Mouse (Mus musculus) MEL (cell line): ENCODE results near the gene Cnot11. TPM values are rescaled to one million over a fixed set of nuclear protein-coding genes. Genes with fewer than 3 reads are reported as not detected.
A peak's percentile ranks its signal among the peaks of the same experiment; 100 is the strongest.

Source experiments
- DNase-seq: peaks from one replicate; pipeline ENCODE4 v3.0.0; 2011; ENCODE audit warnings: low read depth, low spot score
- H3K27ac ChIP-seq: 2 replicates; pipeline ENCODE4 v1.5.1; 2012; ENCODE audit warnings: low read depth, mild to moderate bottlenecking, control low read depth, low read length, moderate library complexity; ENCODE audit not compliant: control insufficient read depth
- H3K27me3 ChIP-seq, 2 experiments: fragments of 150-350 bp in 1 of 2; sonication (generic) in 1 of 2; 2 replicates each; pipeline ENCODE4 v1.6.1; 2012; ENCODE audit warnings: low read length in 2 of 2, mild to moderate bottlenecking in 2 of 2, improper control_type of control experiment in 1 of 2, moderate library complexity in 1 of 2; ENCODE audit not compliant: insufficient read depth in 2 of 2, control insufficient read depth in 1 of 2
- H3K36me3 ChIP-seq, 2 experiments: 2 replicates each; pipeline ENCODE4 v1.6.1; 2012 to 2014; ENCODE audit warnings: low read length in 2 of 2, improper control_type of control experiment in 1 of 2, inconsistent platforms in 1 of 2, mild to moderate bottlenecking in 1 of 2; ENCODE audit not compliant: insufficient read depth in 2 of 2, control insufficient read depth in 1 of 2
- H3K4me1 ChIP-seq, 2 experiments: fragments of 150-350 bp in 1 of 2; sonication (generic) in 1 of 2; 2 replicates each; pipeline ENCODE4 v1.6.1; 2012; ENCODE audit warnings: low read length in 2 of 2, improper control_type of control experiment in 1 of 2, mild to moderate bottlenecking in 1 of 2; ENCODE audit not compliant: insufficient read depth in 2 of 2, control insufficient read depth in 1 of 2
- H3K4me3 ChIP-seq, 2 experiments: fragments of 150-350 bp in 1 of 2; sonication (generic) in 1 of 2; 2 replicates each; pipeline ENCODE4 v1.5.1; 2012; ENCODE audit warnings: low read depth in 2 of 2, low read length in 2 of 2, mild to moderate bottlenecking in 2 of 2, moderate library complexity in 2 of 2, control low read depth in 1 of 2, improper control_type of control experiment in 1 of 2; ENCODE audit not compliant: control insufficient read depth in 1 of 2, insufficient read depth in 1 of 2
- H3K79me2 ChIP-seq: 2 replicates; pipeline ENCODE4 v1.6.1; 2012; ENCODE audit warnings: mild to moderate bottlenecking, low read length, moderate library complexity; ENCODE audit not compliant: control insufficient read depth, poor library complexity, insufficient read depth
- H3K9ac ChIP-seq: 2 replicates; pipeline ENCODE4 v1.6.1; 2012; ENCODE audit warnings: low read depth, mild to moderate bottlenecking, control low read depth, low read length, moderate library complexity; ENCODE audit not compliant: control insufficient read depth, poor library complexity, severe bottlenecking
- H3K9me3 ChIP-seq: fragments of 150-350 bp; sonication (generic); replicated peaks from 2 replicates; pipeline ENCODE4 v1.6.1; 2012; ENCODE audit warnings: mild to moderate bottlenecking, low read length, improper control_type of control experiment, moderate library complexity; ENCODE audit not compliant: insufficient read depth
- CHD2 ChIP-seq: IDR thresholded peaks from 2 replicates; pipeline ENCODE4 v1.6.1; 2011; ENCODE audit warnings: low read length, improper control_type of control experiment
- CTCF ChIP-seq, 3 experiments: IDR thresholded peaks in 2 of 3; conservative IDR thresholded peaks in 1 of 3; 2 replicates each; pipeline ENCODE4 v1.5.1; 2011 to 2012; ENCODE audit warnings: low read length in 3 of 3, low read depth in 2 of 3, mild to moderate bottlenecking in 2 of 3, improper control_type of control experiment in 1 of 3, inconsistent platforms in 1 of 3, mixed read lengths in 1 of 3, moderate library complexity in 1 of 3; ENCODE audit not compliant: control insufficient read depth in 1 of 3, insufficient read depth in 1 of 3, poor library complexity in 1 of 3, severe bottlenecking in 1 of 3
- E2F4 ChIP-seq: IDR thresholded peaks from 2 replicates; pipeline ENCODE4 v1.6.1; 2011; ENCODE audit warnings: low read depth, low read length, improper control_type of control experiment, borderline replicate concordance
- ELF1 ChIP-seq: IDR thresholded peaks from 2 replicates; pipeline ENCODE4 v1.6.1; 2014; ENCODE audit warnings: low read depth, mild to moderate bottlenecking, inconsistent platforms, low read length, improper control_type of control experiment, moderate library complexity
- EP300 ChIP-seq, 2 experiments: IDR thresholded peaks; 2 replicates each; pipeline ENCODE4 v1.6.1; 2011; ENCODE audit warnings: improper control_type of control experiment in 2 of 2, low read length in 2 of 2, low read depth in 1 of 2, mild to moderate bottlenecking in 1 of 2
- ETS1 ChIP-seq: IDR thresholded peaks from 2 replicates; pipeline ENCODE4 v1.6.1; 2012; ENCODE audit warnings: low read depth, mild to moderate bottlenecking, inconsistent platforms, low read length, improper control_type of control experiment, moderate library complexity
- GABPA ChIP-seq: IDR thresholded peaks from 2 replicates; pipeline ENCODE4 v1.6.1; 2012; ENCODE audit warnings: low read depth, mild to moderate bottlenecking, inconsistent platforms, low read length, improper control_type of control experiment, moderate library complexity
- MAFK ChIP-seq: IDR thresholded peaks from 2 replicates; pipeline ENCODE4 v1.6.1; 2011; ENCODE audit warnings: low read depth, mild to moderate bottlenecking, low read length, improper control_type of control experiment, borderline replicate concordance
- MAX ChIP-seq: IDR thresholded peaks from 2 replicates; pipeline ENCODE4 v1.6.1; 2011; ENCODE audit warnings: low read length, improper control_type of control experiment
- MXI1 ChIP-seq: IDR thresholded peaks from 2 replicates; pipeline ENCODE4 v1.6.1; 2011; ENCODE audit warnings: mild to moderate bottlenecking, low read depth, low read length, improper control_type of control experiment
- MYB ChIP-seq: IDR thresholded peaks from 2 replicates; pipeline ENCODE4 v1.6.1; 2011; ENCODE audit warnings: mild to moderate bottlenecking, low read depth, low read length, improper control_type of control experiment
- MYC ChIP-seq: IDR thresholded peaks from 2 replicates; pipeline ENCODE4 v1.6.1; 2011; ENCODE audit warnings: low read depth, mild to moderate bottlenecking, low read length, improper control_type of control experiment, moderate library complexity
- NELFE ChIP-seq: IDR thresholded peaks from 2 replicates; pipeline ENCODE4 v1.6.1; 2011; ENCODE audit warnings: low read depth, low read length, improper control_type of control experiment
- NRF1 ChIP-seq: IDR thresholded peaks from 2 replicates; pipeline ENCODE4 v1.6.1; 2014; ENCODE audit warnings: low read depth, mild to moderate bottlenecking, inconsistent platforms, low read length, improper control_type of control experiment, moderate library complexity; ENCODE audit not compliant: poor library complexity, insufficient read depth, severe bottlenecking
- POLR2AphosphoS5 ChIP-seq: IDR thresholded peaks from 2 replicates; pipeline ENCODE4 v1.6.1; 2012; ENCODE audit warnings: low read depth, borderline replicate concordance, mild to moderate bottlenecking, inconsistent platforms, low read length, moderate library complexity, mixed read lengths
- RAD21 ChIP-seq: IDR thresholded peaks from 2 replicates; pipeline ENCODE4 v1.6.1; 2011; ENCODE audit warnings: mild to moderate bottlenecking, low read depth, low read length, improper control_type of control experiment
- SIN3A ChIP-seq: IDR thresholded peaks from 2 replicates; pipeline ENCODE4 v1.6.1; 2012; ENCODE audit warnings: low read length, improper control_type of control experiment, inconsistent platforms
- SMC3 ChIP-seq: IDR thresholded peaks from 2 replicates; pipeline ENCODE4 v1.6.1; 2011; ENCODE audit warnings: low read depth, low read length, improper control_type of control experiment
- TAL1 ChIP-seq: IDR thresholded peaks from 2 replicates; pipeline ENCODE4 v1.6.1; 2012; ENCODE audit warnings: mild to moderate bottlenecking, inconsistent platforms, low read length, moderate library complexity, mixed read lengths
- TCF12 ChIP-seq: IDR thresholded peaks from 2 replicates; pipeline ENCODE4 v1.6.1; 2014; ENCODE audit warnings: low read depth, mild to moderate bottlenecking, inconsistent platforms, low read length, improper control_type of control experiment, moderate library complexity
- UBTF ChIP-seq: IDR thresholded peaks from 2 replicates; pipeline ENCODE4 v1.6.1; 2012; ENCODE audit warnings: low read depth, mild to moderate bottlenecking, inconsistent platforms, low read length, improper control_type of control experiment, moderate library complexity, borderline replicate concordance; ENCODE audit not compliant: insufficient read depth
- USF1 ChIP-seq: IDR thresholded peaks from 2 replicates; pipeline ENCODE4 v1.6.1; 2014; ENCODE audit warnings: low read depth, mild to moderate bottlenecking, inconsistent platforms, low read length, improper control_type of control experiment, moderate library complexity
- ZC3H11A ChIP-seq: IDR thresholded peaks from 2 replicates; pipeline ENCODE4 v1.6.1; 2012; ENCODE audit warnings: low read depth, mild to moderate bottlenecking, inconsistent platforms, low read length, improper control_type of control experiment
- ZKSCAN1 ChIP-seq: IDR thresholded peaks from 2 replicates; pipeline ENCODE4 v1.6.1; 2012; ENCODE audit warnings: low read depth, mild to moderate bottlenecking, inconsistent platforms, low read length, improper control_type of control experiment, moderate library complexity
- ZNF384 ChIP-seq: IDR thresholded peaks from 2 replicates; pipeline ENCODE4 v1.6.1; 2012; ENCODE audit warnings: low read depth, mild to moderate bottlenecking, inconsistent platforms, low read length, improper control_type of control experiment
- polyA plus RNA-seq, 2 experiments: library from polyadenylated mRNA; stranded (reverse) in 1 of 2; unstranded in 1 of 2; fragments of >175 nt in 1 of 2; fragments of >200 nt in 1 of 2; gene quantifications; 2 replicates each; pipeline versions ENCODE4 v1.2.1 to v1.2.4; 2012; ENCODE audit warnings: low replicate concordance in 2 of 2, low read depth in 1 of 2; ENCODE audit not compliant: insufficient read length in 2 of 2, insufficient read depth in 1 of 2, missing spikeins in 1 of 2
- total RNA-seq: library from RNA; depleted of rRNA; stranded (reverse); fragments of 300-350 nt; gene quantifications from 2 replicates; pipeline ENCODE4 v1.2.3, GENCODE M21; 2012

The Cnot11 gene
- total and polyA plus RNA-seq, 3 experiments: 20.0 to 46.0 (median 37.9) TPM

DNA sequence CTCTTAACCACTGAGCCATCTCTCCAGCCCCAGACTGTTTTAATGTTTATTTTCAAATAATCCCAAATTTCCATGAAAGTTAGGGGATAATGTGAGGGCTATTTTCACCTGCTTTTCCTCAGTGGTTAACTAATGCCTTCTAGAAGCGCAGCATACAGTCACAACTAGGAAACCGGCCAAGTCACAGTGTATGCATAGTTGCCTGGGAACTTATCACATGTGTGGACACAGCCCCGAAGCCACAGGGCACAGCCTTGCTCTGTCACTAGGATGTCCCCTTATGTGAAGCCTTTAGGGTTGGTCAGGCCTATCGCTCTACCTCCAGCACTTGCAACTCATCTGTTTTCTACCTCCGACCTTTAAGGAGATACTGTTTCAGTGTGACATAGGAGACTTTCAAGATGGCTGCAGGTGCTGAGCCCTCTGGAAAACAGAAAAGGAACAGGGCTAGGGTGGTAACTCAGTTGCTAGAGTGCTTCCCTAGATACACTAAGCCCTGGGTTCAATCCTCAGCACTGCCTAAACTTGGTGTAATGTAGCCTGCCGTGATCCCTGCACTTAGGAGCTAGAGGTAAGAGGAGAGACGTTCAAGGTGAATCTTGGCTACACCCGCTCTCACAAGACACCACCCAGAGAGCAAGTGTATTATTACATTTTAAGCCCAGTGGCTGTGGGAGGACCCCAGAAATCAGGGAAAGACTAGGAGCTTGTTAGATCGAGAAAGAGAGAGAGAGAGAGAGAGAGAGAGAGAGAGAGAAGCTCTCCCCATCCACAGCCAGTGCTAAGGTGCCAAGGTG is 8.2 kb upstream of the Cnot11 start:
- H3K36me3 ChIP-seq: 0 out of 4 replicates have a peak, but pooled peaks cover 0 to 2% of the 10 kb centered on the region in 2 experiments
- H3K79me2 ChIP-seq: no peaks in the 10 kb centered on the region
- H3K27ac ChIP-seq: no peak overlapping the region
- H3K4me1 ChIP-seq: no peaks in the 10 kb centered on the region
- no peaks in the 10 kb centered on the region for H3K9me3 ChIP-seq
- H3K27me3 ChIP-seq: no peaks in the 10 kb centered on the region; a peak in 1 of 4 replicates
- TF ChIP-seq TAL1 (no peak), CHD2 (no peak), UBTF (no peak), GABPA (no peak), E2F4 (no peak), SIN3A (no peak), EP300 (IDR thresholded peaks at IDR 0.05; ENCODE audit: low read depth in 1 of 2, low read length in 2 of 2) (no peak), ZKSCAN1 (no peak), MYB (no peak), USF1 (no peak), ETS1 (no peak), MYC (no peak), TCF12 (no peak), MAX (no peak), ZNF384 (no peak), MXI1 (no peak), SMC3 (no peak), NELFE (no peak), NRF1 (no peak)
- no peak overlapping the region for H3K9ac ChIP-seq
- no peak overlapping the region for H3K4me3 ChIP-seq
- no peak for DNase-seq

DNA sequence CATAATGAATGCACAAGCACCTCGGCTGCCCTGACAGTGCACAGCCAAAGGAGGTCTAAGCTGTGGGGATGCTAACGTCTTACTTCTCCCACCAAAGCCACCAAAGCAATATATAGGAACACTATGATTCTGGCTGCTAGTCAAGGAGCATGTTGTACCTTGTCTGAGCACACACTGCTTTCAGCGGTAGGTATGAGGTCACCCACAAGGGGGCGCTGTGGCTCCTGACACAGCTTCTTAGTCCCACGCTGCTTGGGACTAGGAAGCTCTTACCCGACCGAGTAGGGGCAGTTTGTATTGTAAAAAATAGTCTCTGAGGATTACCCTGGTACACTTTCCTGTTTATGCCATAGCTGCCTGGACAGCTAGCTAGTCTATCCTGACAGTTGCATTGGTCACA is 7.4 kb upstream of the Cnot11 start:
- Histone ChIP-seq H3K4me3 (no peak overlapping the region), H3K9me3 (no peaks in the 10 kb centered on the region), H3K36me3 (0 out of 4 replicates have a peak, but pooled peaks cover 0 to 2% of the 10 kb centered on the region in 2 experiments), H3K9ac (peak overlapping the region; percentile 34; the same call in 1 of the 2 replicates), H3K27ac (no peak overlapping the region), H3K4me1 (no peaks in the 10 kb centered on the region)
- TF ChIP-seq CTCF (IDR thresholded peaks at IDR 0.05 in 2 of 3, conservative IDR thresholded peaks at IDR 0.05 in 1 of 3; ENCODE audit: control insufficient read depth in 1 of 3, insufficient read depth in 1 of 3, low read depth in 2 of 3, low read length in 3 of 3, poor library complexity in 1 of 3, severe bottlenecking in 1 of 3) (peak; percentile 93 to 95 (median 94)), ZC3H11A (peak; percentile 55), SMC3 (peak; percentile 83), MAFK (no peak), ETS1 (no peak), ZKSCAN1 (no peak), ELF1 (no peak), POLR2AphosphoS5 (no peak), GABPA (no peak), MYC (peak; percentile 46; the same call in 1 of the 2 replicates), TCF12 (no peak), RAD21 (peak; percentile 80), MYB (no peak)
- TF ChIP-seq, all 39 proteins: peak for 5
- no peaks in the 10 kb centered on the region for H3K79me2 ChIP-seq
- H3K27me3 ChIP-seq: no peaks in the 10 kb centered on the region; a peak in 1 of 4 replicates
- DNase-seq: peak; percentile 90
